Mouse (Mus musculus) stomach, postnatal 0 days (tissue): ENCODE data around the gene Slc52a3.

Experiments used
- CTCF ChIP-seq: IDR thresholded peaks from 2 replicates; pipeline ENCODE4 v1.5.1; 2016; ENCODE audit warnings: antibody characterized with exemption, low read depth, mild to moderate bottlenecking, moderate library complexity
- EP300 ChIP-seq: optimal IDR thresholded peaks from 2 replicates; pipeline ENCODE3; 2016; ENCODE audit warnings: antibody characterized with exemption

- TF ChIP-seq CTCF (no peak), EP300 (no peak)
Measured at GRCm38 (mm10) chr2:151968986-151969385, 27.3 kb upstream of the Slc52a3 start.
